Mouse (Mus musculus) kidney, adult 2 months (tissue): Measurements from ENCODE around the gene Hmga2.

ENCODE experiments used
- CTCF ChIP-seq: fragments of 200-500 bp; conservative IDR thresholded peaks from 2 replicates; pipeline ENCODE4 v1.5.1; 2011; ENCODE audit warnings: low read depth, mild to moderate bottlenecking, control low read depth, low read length, moderate library complexity, mixed read lengths; ENCODE audit not compliant: insufficient read depth, insufficient read length
- POLR2A ChIP-seq: fragments of 200-500 bp; IDR thresholded peaks from one replicate; pipeline ENCODE4 v1.6.1; 2011; ENCODE audit warnings: low read depth, low read length, control low read depth

DNA sequence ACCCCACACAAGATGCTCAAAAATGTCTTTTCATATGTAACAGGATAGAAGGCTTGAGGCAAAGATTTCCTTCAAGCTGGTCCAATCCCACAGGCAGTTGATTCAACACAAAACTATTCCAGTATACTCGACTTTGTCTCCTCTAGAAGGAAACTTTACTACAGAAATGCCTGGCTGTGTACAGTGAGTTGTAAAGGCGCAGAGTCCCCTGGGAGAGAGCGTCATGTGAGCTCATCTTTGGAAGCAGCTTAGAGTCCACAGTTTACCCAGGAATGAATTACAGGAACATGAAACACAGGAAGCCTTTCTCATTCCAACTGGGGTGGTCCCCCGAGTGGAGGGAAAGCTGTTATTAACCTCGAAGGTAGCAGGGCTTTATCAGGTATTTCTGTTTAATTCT lies 11.1 kb downstream of the Hmga2 start:
- TF ChIP-seq CTCF: no peak
- TF ChIP-seq POLR2A: no peak
